Mouse (Mus musculus) heart, embryonic 12.5 days (tissue): ENCODE results near the gene Gm4450. TPM values are rescaled to one million over a fixed set of nuclear protein-coding genes. Genes with fewer than 3 reads are reported as not detected.

Source experiments
- ATAC-seq: fragments of 200-750 bp; cut with Nextera tagmentation; 2 replicates; pipeline ENCODE4 v1.8.0; 2017; ENCODE audit warnings: moderate TSS enrichment, moderate library complexity; ENCODE audit not compliant: insufficient number of reproducible peaks, low FRiP score
- H3K27ac ChIP-seq: fragments of 300-500 bp; sonication (generic); 2 replicates; pipeline ENCODE4 v1.5.1; 2016; ENCODE audit warnings: mild to moderate bottlenecking, moderate library complexity; ENCODE audit not compliant: poor library complexity, severe bottlenecking
- H3K27me3 ChIP-seq: fragments of 300-500 bp; sonication (generic); replicated peaks from 2 replicates; pipeline ENCODE4 v1.6.1; 2016; ENCODE audit warnings: mild to moderate bottlenecking, moderate library complexity
- H3K36me3 ChIP-seq: fragments of 300-500 bp; sonication (generic); 2 replicates; pipeline ENCODE4 v1.6.1; 2016; ENCODE audit warnings: mild to moderate bottlenecking, moderate library complexity
- H3K4me1 ChIP-seq: fragments of 300-500 bp; sonication (generic); replicated peaks from 2 replicates; pipeline ENCODE4 v1.6.1; 2016; ENCODE audit warnings: mild to moderate bottlenecking
- H3K4me2 ChIP-seq: fragments of 300-500 bp; sonication (generic); 2 replicates; pipeline ENCODE4 v1.6.1; 2016; ENCODE audit warnings: mild to moderate bottlenecking, moderate library complexity
- H3K4me3 ChIP-seq: fragments of 300-500 bp; sonication (generic); 2 replicates; pipeline ENCODE4 v1.5.1; 2016; ENCODE audit warnings: mild to moderate bottlenecking
- H3K9ac ChIP-seq: fragments of 300-500 bp; sonication (generic); 2 replicates; pipeline ENCODE4 v1.6.1; 2016; ENCODE audit warnings: mild to moderate bottlenecking, moderate library complexity
- H3K9me3 ChIP-seq: fragments of 300-500 bp; sonication (generic); replicated peaks from 2 replicates; pipeline ENCODE4 v1.6.1; 2016; ENCODE audit warnings: mild to moderate bottlenecking, moderate library complexity
- WGBS: fragments of 180-500 bp; shearing (Covaris S2); methylation state at CpG from one replicate; pipeline ENCODE4 v1.1.7; 2016; 5-methylcytosine and 5-hydroxymethylcytosine counted together
- polyA plus RNA-seq: library from polyadenylated mRNA; unstranded; fragments of >200 nt; fragmentation: Nextera tagmentation; extraction: Ambion mirVana; gene quantifications from 2 replicates; pipeline ENCODE4 v1.2.1, GENCODE M21; 2016

Gm4450 gene
- polyA plus RNA-seq, 1 experiment from 2014 or later, result not detected

DNA sequence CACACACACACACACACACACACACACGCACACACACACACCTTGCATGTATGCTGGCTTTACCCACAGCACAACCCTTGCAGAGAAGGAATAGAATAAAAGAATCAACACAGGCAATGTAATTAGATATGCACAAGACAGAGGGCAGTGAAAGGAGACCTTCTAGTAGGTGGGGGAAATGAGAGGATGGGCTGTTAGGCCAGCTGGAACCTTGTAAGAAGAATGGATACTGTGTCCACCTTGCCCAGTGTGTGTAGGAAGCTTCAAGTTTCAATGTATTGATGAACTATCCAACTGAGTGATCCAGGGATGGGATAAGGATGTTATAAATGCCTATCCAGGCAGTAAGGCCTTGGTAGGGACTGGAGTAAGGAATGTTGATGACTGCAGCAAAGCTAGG lies 21.9 kb downstream of the Gm4450 start:
- Histone ChIP-seq H3K9me3 (0 out of 2 replicates have a peak, but pooled peaks cover 3% of the 10 kb centered on the region), H3K4me2 (no peak overlapping the region), H3K36me3 (no peaks in the 10 kb centered on the region), H3K4me3 (no peak overlapping the region), H3K27ac (no peak overlapping the region), H3K27me3 (no peaks in the 10 kb centered on the region), H3K4me1 (0 out of 2 replicates have a peak, but pooled peaks cover 5% of the 10 kb centered on the region), H3K9ac (no peak overlapping the region)
- no peak for ATAC-seq
- whole genome bisulfite sequencing, result 63% methylated on average over 1 of the region's 1 CpGs

DNA sequence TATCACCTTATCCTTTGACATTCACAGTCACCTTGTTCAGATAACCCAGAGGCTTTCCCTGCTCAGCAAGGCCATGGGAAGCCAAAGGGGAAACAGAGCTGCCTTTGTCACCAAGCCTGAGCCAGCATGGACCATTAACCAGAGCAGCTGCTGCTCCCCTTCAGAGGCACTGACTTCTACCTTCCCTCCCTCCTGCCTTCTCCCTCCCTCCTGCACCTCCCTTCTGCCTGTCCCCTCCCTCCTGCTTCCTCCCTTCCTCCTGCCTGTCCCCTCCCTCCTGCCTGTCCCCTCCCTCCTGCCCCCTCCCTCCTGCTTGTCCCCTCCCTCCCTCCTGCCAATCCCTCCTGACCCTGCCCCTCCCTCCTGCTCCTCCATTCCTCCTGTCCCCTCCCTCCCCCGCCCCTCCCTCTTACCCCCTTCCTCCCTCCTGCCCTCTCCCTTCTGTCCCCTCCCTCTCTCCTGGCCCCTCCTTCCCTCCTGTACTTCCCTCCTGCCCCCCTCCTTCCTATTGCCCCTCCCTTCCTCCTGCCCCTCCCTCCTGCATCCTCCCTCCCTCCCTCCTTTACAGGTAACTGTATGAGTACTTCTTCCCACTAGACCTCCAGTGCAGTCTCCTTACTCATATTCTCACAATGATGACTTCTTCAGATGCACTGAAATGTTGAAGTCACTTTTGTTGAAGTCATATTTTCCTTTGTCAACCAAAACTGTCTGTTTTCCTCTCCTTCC lies 22.7 kb downstream of the Gm4450 start:
- H3K27ac ChIP-seq, result no peak overlapping the region
- whole genome bisulfite sequencing, result no CpG with 5 or more reads among the region's 1 CpGs
- 0 out of 2 replicates have a peak, but pooled peaks cover 3% of the 10 kb centered on the region for H3K9me3 ChIP-seq
- no peak for ATAC-seq
- no peak overlapping the region for H3K4me3 ChIP-seq
- no peaks in the 10 kb centered on the region for H3K36me3 ChIP-seq
- no peak overlapping the region for H3K4me2 ChIP-seq
- H3K4me1 ChIP-seq, result 0 out of 2 replicates have a peak, but pooled peaks cover 7% of the 10 kb centered on the region
- no peak overlapping the region for H3K9ac ChIP-seq
- no peaks in the 10 kb centered on the region for H3K27me3 ChIP-seq

DNA sequence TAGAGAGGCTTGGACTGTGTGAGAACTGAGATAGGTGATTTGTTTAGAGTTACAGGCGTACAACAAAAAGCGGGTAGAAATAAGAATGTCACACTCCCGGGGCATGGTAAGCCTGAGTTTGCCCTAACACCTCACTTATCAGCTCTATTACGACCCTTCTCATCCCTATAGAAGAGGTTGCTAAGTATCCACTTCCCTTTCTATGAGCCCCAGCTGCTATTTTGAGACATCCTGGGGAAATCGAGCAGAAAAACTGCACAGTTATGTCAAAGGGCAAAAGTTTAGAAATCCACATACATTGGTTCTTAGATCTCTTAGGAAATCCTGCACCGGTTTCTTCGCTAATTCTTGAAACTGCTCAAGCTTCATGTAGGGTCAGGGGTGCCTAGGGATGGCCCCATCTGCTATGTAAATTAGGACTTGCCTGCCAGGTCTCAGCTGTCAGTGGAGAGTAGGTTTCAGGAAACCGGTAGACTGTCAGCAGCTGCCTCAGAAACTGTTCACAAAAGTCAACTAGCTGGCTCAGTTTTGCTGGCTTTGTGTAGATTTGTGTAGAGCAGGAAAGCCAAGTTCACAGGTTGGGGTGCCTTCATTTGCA lies 27.9 kb downstream of the Gm4450 start:
- H3K27ac ChIP-seq, result no peak overlapping the region
- H3K4me3 ChIP-seq, result peak overlapping the region; percentile 72; the same call in 1 of the 2 replicates
- H3K9ac ChIP-seq, result no peak overlapping the region
- peak overlapping the region; percentile 99 for H3K4me2 ChIP-seq
- H3K36me3 ChIP-seq, result peaks cover 8% of the 10 kb centered on the region
- peaks cover 10% of the 10 kb centered on the region; the same call in 1 of the 2 replicates for H3K27me3 ChIP-seq
- H3K9me3 ChIP-seq, result no peaks in the 10 kb centered on the region
- WGBS, result 26% methylated on average over 8 of the region's 8 CpGs
- H3K4me1 ChIP-seq, result peaks cover 24% of the 10 kb centered on the region
- no peak for ATAC-seq

DNA sequence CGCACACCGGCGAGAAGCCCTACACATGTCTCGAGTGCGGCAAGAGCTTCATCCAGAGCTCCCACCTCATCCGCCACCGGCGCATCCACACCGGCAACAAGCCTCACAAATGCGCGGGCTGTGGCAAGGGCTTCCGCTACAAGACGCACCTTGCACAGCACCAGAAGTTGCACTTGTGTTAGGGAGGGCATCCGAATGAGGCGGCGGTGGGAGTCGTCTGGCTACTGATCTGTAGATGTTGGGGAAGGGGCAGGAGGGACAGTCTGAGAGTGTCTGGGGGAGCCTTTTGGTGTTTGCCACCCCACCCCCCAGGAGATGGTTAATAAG lies 28.5 kb downstream of the Gm4450 start:
- H3K9me3 ChIP-seq, result no peaks in the 10 kb centered on the region
- peaks cover 23% of the 10 kb centered on the region for H3K4me1 ChIP-seq
- peaks cover 8% of the 10 kb centered on the region for H3K36me3 ChIP-seq
- peak overlapping the region; percentile 77 for H3K9ac ChIP-seq
- H3K4me2 ChIP-seq, result peak overlapping the region; percentile 99
- no peak for ATAC-seq
- no peak overlapping the region for H3K27ac ChIP-seq
- 8% methylated on average over 17 of the region's 17 CpGs for WGBS
- peaks cover 10% of the 10 kb centered on the region; the same call in 1 of the 2 replicates for H3K27me3 ChIP-seq
- peak overlapping the region; percentile 72 for H3K4me3 ChIP-seq

DNA sequence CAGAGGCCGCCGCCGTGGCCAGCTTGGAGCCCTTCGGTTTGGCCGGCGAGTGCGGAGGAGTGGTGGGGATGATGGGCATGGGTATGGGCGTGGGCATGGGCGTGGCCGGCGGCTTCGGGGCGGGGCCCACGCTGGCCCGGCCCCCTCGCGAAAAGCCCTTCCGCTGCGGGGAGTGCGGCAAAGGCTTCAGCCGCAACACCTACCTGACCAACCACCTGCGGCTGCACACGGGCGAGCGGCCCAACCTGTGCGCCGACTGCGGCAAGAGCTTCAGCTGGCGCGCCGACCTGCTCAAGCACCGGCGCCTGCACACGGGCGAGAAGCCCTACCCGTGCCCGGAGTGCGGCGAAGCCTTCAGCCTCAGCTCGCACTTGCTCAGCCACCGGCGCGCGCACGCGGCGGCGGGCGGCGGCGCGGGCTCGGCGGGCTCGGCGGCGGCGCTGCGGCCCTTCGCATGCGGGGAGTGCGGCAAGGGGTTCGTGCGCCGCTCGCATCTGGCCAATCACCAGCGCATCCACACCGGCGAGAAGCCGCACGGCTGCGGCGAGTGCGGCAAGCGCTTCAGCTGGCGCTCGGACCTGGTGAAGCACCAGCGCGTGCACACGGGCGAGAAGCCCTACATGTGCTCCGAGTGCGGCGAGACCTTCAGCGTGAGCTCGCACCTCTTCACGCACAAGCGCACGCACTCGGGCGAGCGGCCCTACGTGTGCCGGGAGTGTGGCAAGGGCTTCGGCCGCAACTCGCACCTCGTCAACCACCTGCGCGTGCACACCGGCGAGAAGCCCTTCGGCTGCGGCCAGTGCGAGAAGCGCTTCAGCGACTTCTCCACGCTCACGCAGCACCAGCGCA lies 29.1 kb downstream of the Gm4450 start:
- Histone ChIP-seq H3K27ac (no peak overlapping the region), H3K9me3 (no peaks in the 10 kb centered on the region), H3K9ac (peak overlapping the region; percentile 77), H3K4me2 (peak overlapping the region; percentile 99), H3K36me3 (peaks cover 8% of the 10 kb centered on the region), H3K4me3 (peak overlapping the region; percentile 72), H3K4me1 (peaks cover 23% of the 10 kb centered on the region), H3K27me3 (peaks cover 10% of the 10 kb centered on the region; the same call in 1 of the 2 replicates)
- ATAC-seq, result peak; percentile 91
- WGBS, result under 1% methylated on average over 110 of the region's 110 CpGs

DNA sequence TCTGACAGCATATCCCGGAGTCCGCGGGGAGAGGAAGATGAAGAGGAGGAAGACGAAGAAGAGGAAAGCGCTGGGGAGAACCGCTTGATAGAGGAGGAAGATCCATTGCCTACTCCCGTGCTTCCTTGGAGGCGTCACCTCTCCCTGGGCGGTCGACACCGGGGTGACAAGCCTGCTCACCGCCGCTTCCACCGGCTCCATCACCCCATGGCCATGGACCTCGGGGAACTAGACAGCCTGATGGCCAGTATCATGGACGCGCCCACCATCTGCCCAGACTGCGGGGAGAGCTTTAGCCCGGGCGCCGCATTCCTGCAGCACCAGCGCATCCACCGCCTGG lies 29.7 kb downstream of the Gm4450 start:
- peak overlapping the region; percentile 77 for H3K9ac ChIP-seq
- H3K36me3 ChIP-seq, result peaks cover 8% of the 10 kb centered on the region
- H3K4me3 ChIP-seq, result peak overlapping the region; percentile 72
- no peak; the same call in none of the 2 replicates for ATAC-seq
- no peak overlapping the region for H3K27ac ChIP-seq
- H3K4me1 ChIP-seq, result peaks cover 23% of the 10 kb centered on the region
- H3K27me3 ChIP-seq, result peaks cover 10% of the 10 kb centered on the region; the same call in 1 of the 2 replicates
- H3K4me2 ChIP-seq, result peak overlapping the region; percentile 99
- no peaks in the 10 kb centered on the region for H3K9me3 ChIP-seq
- 1% methylated on average over 23 of the region's 23 CpGs for WGBS

DNA sequence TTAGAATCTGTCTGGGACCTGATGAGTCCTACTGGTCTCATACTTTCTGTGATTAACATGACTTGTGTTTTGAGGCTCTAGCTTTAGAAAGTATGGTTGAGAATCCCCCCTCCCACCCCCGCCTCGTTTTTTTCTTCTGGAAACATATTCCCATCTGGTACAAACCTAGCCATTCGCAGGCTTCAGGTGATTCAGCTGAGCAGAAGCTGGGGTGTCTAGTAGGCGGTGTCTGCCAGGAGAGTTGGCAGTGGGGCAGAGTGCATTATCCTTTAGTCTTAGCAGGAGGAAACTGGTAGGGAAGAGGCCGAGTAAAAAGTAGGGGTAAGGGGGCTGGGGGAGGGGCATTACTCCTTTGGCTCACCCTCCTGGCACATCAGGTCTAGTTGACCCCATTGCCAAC lies 30.2 kb downstream of the Gm4450 start:
- H3K4me1 ChIP-seq, result peaks cover 23% of the 10 kb centered on the region
- peaks cover 8% of the 10 kb centered on the region for H3K36me3 ChIP-seq
- ATAC-seq, result no peak
- peak overlapping the region; percentile 77 for H3K9ac ChIP-seq
- H3K4me2 ChIP-seq, result peak overlapping the region; percentile 99
- no peaks in the 10 kb centered on the region for H3K9me3 ChIP-seq
- 46% methylated on average over 5 of the region's 5 CpGs for WGBS
- H3K27ac ChIP-seq, result no peak overlapping the region
- H3K27me3 ChIP-seq, result peaks cover 10% of the 10 kb centered on the region; the same call in 1 of the 2 replicates
- peak overlapping the region; percentile 72 for H3K4me3 ChIP-seq

DNA sequence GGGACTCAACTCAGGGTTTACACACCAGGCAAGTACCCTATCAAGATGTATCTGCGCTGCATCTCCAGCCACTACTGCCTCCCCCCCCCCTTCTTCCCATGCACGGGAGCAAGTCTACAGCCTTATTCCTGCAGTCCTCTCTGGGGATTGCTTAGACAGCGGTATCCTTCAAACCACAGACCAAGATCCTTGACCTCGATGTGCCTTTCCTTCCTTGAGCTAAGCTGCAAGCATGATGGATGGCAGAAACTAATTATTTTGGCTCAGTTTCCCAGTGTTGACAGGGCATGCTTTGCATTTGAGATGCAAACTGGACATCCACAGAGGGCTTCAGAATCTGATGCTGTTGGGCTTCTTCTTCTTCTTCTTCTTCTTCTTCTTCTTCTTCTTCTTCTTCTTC lies 34.0 kb downstream of the Gm4450 start:
- Histone ChIP-seq H3K4me3 (no peak overlapping the region), H3K36me3 (peaks cover 8% of the 10 kb centered on the region), H3K27ac (no peak overlapping the region), H3K4me1 (peaks cover 31% of the 10 kb centered on the region), H3K4me2 (no peak overlapping the region), H3K27me3 (peaks cover 4% of the 10 kb centered on the region; the same call in 1 of the 2 replicates), H3K9me3 (no peaks in the 10 kb centered on the region), H3K9ac (no peak overlapping the region)
- no peak for ATAC-seq
- WGBS, result 78% methylated on average over 4 of the region's 4 CpGs

DNA sequence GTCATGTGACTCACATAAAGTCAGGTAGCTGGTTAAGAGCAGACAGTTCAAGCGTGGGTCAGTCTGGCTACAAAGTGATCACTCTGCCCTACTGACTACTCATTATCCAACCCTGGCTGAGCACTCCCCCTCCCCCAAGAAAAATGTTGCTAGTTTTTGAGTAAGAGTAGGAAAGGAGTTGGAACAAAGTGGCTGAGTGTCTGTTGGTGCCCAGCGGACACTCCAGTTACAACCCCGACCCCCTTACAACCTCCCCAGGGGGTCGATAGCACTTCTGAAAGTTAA lies 37.2 kb downstream of the Gm4450 start:
- no peak overlapping the region for H3K27ac ChIP-seq
- no peak for ATAC-seq
- H3K4me1 ChIP-seq, result peaks cover 54% of the 10 kb centered on the region
- H3K27me3 ChIP-seq, result no peaks in the 10 kb centered on the region
- H3K9ac ChIP-seq, result no peak overlapping the region
- no peak overlapping the region for H3K4me3 ChIP-seq
- H3K4me2 ChIP-seq, result no peak overlapping the region
- no peaks in the 10 kb centered on the region for H3K9me3 ChIP-seq
- WGBS, result 42% methylated on average over 4 of the region's 4 CpGs
- no peaks in the 10 kb centered on the region for H3K36me3 ChIP-seq

DNA sequence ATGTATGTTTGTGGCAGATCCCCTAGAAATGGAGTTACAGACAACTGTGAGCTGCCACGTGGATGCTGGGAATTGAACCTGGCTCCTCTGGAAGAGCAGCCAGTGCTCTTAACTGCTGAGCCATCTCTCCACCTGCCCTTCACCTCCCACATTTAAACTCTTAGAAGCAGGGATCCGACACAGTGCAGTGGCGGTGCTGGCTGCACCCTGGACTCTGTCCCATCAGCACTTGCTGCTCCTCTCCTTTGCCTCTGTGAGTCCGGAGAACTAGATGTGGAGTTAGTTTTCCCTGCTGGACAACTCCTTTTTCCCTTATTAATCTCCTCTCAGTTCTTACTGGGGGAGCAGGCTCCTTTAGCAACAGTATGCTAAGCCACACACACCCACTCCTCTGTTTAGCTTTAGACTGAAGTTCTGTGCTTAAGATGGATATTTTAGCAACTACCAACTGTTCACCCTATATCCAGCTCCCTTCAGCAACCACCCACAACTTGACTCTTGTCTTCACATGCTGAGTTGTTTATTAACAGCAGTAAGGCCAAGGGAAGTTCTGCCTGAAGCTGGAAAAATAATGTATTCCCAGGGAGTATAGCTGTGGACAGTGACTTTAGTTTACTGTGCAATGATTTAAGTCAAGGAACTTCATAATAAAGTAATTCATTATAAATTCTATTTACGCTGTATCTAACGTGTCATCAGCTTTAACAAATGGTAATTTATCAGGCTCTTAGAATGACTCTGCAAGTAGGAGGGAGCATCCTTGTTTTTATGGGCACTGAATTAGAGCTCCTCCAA lies 37.7 kb downstream of the Gm4450 start:
- Histone ChIP-seq H3K27ac (no peak overlapping the region), H3K36me3 (no peaks in the 10 kb centered on the region), H3K4me3 (no peak overlapping the region), H3K9me3 (no peaks in the 10 kb centered on the region), H3K27me3 (no peaks in the 10 kb centered on the region), H3K9ac (no peak overlapping the region), H3K4me2 (no peak overlapping the region), H3K4me1 (peaks cover 60% of the 10 kb centered on the region)
- no peak for ATAC-seq
- WGBS, result 61% methylated on average over 6 of the region's 6 CpGs
